Mouse (Mus musculus) limb, embryonic 11.5 days (tissue): ENCODE results near the gene Gse1. TPM values are rescaled to one million over a fixed set of nuclear protein-coding genes. Genes with fewer than 3 reads are reported as not detected.

Experiments used
- ATAC-seq: fragments of 200-750 bp; cut with Nextera tagmentation; 2 replicates; pipeline ENCODE4 v1.8.0; 2017; ENCODE audit warnings: low read depth; ENCODE audit not compliant: insufficient number of reproducible peaks, low FRiP score, low TSS enrichment
- DNase-seq: peaks from one replicate; pipeline ENCODE4 v3.0.0-alpha.2; 2015; ENCODE audit warnings: low spot score
- H3K27ac ChIP-seq: fragments of 300-500 bp; sonication (generic); replicated peaks from 2 replicates; pipeline ENCODE4 v1.5.1; 2014; ENCODE audit warnings: low read depth, mild to moderate bottlenecking, low read length
- H3K27me3 ChIP-seq: fragments of 300-500 bp; sonication (generic); 2 replicates; pipeline ENCODE4 v1.6.1; 2014; ENCODE audit warnings: mild to moderate bottlenecking, low read length, mixed read lengths; ENCODE audit not compliant: control insufficient read depth, insufficient read depth
- H3K36me3 ChIP-seq: fragments of 300-500 bp; sonication (generic); 2 replicates; pipeline ENCODE4 v1.6.1; 2014; ENCODE audit warnings: mild to moderate bottlenecking, low read length, moderate library complexity, mixed read lengths; ENCODE audit not compliant: control insufficient read depth, insufficient read depth
- H3K4me1 ChIP-seq: fragments of 300-500 bp; sonication (generic); 2 replicates; pipeline ENCODE4 v1.6.1; 2014; ENCODE audit warnings: low read length, mixed read lengths; ENCODE audit not compliant: control insufficient read depth, insufficient read depth
- H3K4me2 ChIP-seq: fragments of 300-500 bp; sonication (generic); 2 replicates; pipeline ENCODE4 v1.6.1; 2014; ENCODE audit warnings: low read depth, mild to moderate bottlenecking, moderate library complexity; ENCODE audit not compliant: severe bottlenecking
- H3K4me3 ChIP-seq: fragments of 300-500 bp; sonication (generic); 2 replicates; pipeline ENCODE4 v1.5.1; 2014; ENCODE audit warnings: low read depth, low read length
- H3K9ac ChIP-seq: fragments of 300-500 bp; sonication (generic); 2 replicates; pipeline ENCODE4 v1.6.1; 2014; ENCODE audit warnings: mild to moderate bottlenecking, low read length
- H3K9me3 ChIP-seq: fragments of 300-500 bp; sonication (generic); 2 replicates; pipeline ENCODE4 v1.6.1; 2016; ENCODE audit warnings: low read length; ENCODE audit not compliant: control insufficient read depth
- WGBS: fragments of 180-500 bp; shearing (Covaris S2); extraction: QIAGEN DNeasy Blood & Tissue Kit; methylation state at CpG from one replicate; pipeline ENCODE4 v1.1.7; 2014; 5-methylcytosine and 5-hydroxymethylcytosine counted together
- polyA plus RNA-seq: library from polyadenylated mRNA; unstranded; fragments of >200 nt; fragmentation: Nextera tagmentation; extraction: Ambion mirVana; gene quantifications from 2 replicates; pipeline ENCODE4 v1.2.1, GENCODE M21; 2014

Gene Gse1
- polyA plus RNA-seq, 1 experiment from 2014 or later, result 6.6 TPM

GRCm38 (mm10) chr8:120368814-120369649, 140.8 kb downstream of the Gse1 start:
- H3K36me3 ChIP-seq, result no peaks in the 10 kb centered on the region
- no peak overlapping the region for H3K9ac ChIP-seq
- 27% methylated on average over 11 of the region's 11 CpGs for WGBS
- H3K4me2 ChIP-seq, result no peak overlapping the region
- peak; percentile 69 for DNase-seq
- no peaks in the 10 kb centered on the region for H3K9me3 ChIP-seq
- ATAC-seq, result no peak
- H3K27ac ChIP-seq, result peak overlapping the region; percentile 5; the same call in 1 of the 2 replicates
- H3K4me3 ChIP-seq, result no peak overlapping the region
- H3K4me1 ChIP-seq, result peaks cover 54% of the 10 kb centered on the region
- no peaks in the 10 kb centered on the region for H3K27me3 ChIP-seq

DNA sequence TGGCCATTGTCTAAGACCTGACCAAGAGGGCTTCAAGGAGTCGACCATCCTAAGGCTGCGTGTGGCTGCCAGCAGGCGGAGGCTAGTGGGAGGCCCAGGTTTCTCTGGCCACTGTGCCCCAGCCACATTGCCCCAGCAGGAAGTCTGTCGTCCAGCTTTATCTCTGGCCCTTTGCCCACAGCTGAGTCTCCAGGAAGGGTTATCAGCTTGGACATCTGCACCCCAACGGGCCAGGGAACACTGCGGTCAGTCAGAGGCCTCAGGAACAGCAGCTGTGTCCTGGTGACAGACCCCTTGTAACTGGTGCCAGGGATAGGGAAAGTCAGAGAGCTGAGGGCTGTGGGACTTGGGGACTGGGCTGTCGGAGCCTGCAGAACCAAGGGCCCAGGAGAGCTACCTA, 141.7 kb downstream of the Gse1 start:
- no peak for DNase-seq
- no peak overlapping the region for H3K27ac ChIP-seq
- H3K36me3 ChIP-seq, result no peaks in the 10 kb centered on the region
- H3K4me3 ChIP-seq, result no peak overlapping the region
- H3K9me3 ChIP-seq, result no peaks in the 10 kb centered on the region
- peaks cover 55% of the 10 kb centered on the region for H3K4me1 ChIP-seq
- H3K4me2 ChIP-seq, result no peak overlapping the region
- H3K27me3 ChIP-seq, result no peaks in the 10 kb centered on the region
- ATAC-seq, result no peak
- H3K9ac ChIP-seq, result no peak overlapping the region; the same call in 1 of the 2 replicates
- WGBS, result 62% methylated on average over 7 of the region's 7 CpGs

GRCm38 (mm10) chr8:120370461-120370860, 142.2 kb downstream of the Gse1 start:
- ATAC-seq (no peak), DNase-seq (no peak)
- Histone ChIP-seq H3K4me1 (peaks cover 53% of the 10 kb centered on the region), H3K4me3 (no peak overlapping the region), H3K27ac (no peak overlapping the region), H3K36me3 (no peaks in the 10 kb centered on the region), H3K27me3 (no peaks in the 10 kb centered on the region), H3K4me2 (no peak overlapping the region), H3K9me3 (no peaks in the 10 kb centered on the region), H3K9ac (no peak overlapping the region)
- 77% methylated on average over 4 of the region's 4 CpGs for WGBS

- Histone ChIP-seq H3K4me3 (no peak overlapping the region), H3K27me3 (no peaks in the 10 kb centered on the region), H3K4me1 (peaks cover 53% of the 10 kb centered on the region), H3K9ac (no peak overlapping the region), H3K9me3 (no peaks in the 10 kb centered on the region), H3K36me3 (no peaks in the 10 kb centered on the region), H3K4me2 (no peak overlapping the region), H3K27ac (no peak overlapping the region)
- WGBS, result 75% methylated on average over 5 of the region's 5 CpGs
- no peak for ATAC-seq
- no peak for DNase-seq
Observed at GRCm38 (mm10) chr8:120371146-120371545, 142.9 kb downstream of the Gse1 start.

GRCm38 (mm10) chr8:120371725-120372457, 143.6 kb downstream of the Gse1 start:
- ATAC-seq (no peak), DNase-seq (no peak)
- WGBS, result 64% methylated on average over 8 of the region's 8 CpGs
- H3K27ac ChIP-seq, result no peak overlapping the region
- H3K9me3 ChIP-seq, result no peaks in the 10 kb centered on the region
- no peaks in the 10 kb centered on the region for H3K36me3 ChIP-seq
- no peak overlapping the region for H3K4me2 ChIP-seq
- no peak overlapping the region for H3K9ac ChIP-seq
- no peaks in the 10 kb centered on the region for H3K27me3 ChIP-seq
- no peak overlapping the region for H3K4me3 ChIP-seq
- peaks cover 61% of the 10 kb centered on the region for H3K4me1 ChIP-seq

- Histone ChIP-seq H3K9ac (no peak overlapping the region), H3K4me3 (no peak overlapping the region), H3K27ac (no peak overlapping the region), H3K4me2 (no peak overlapping the region), H3K4me1 (peaks cover 61% of the 10 kb centered on the region), H3K27me3 (no peaks in the 10 kb centered on the region), H3K36me3 (no peaks in the 10 kb centered on the region), H3K9me3 (no peaks in the 10 kb centered on the region)
- ATAC-seq (no peak), DNase-seq (no peak)
- WGBS, result 92% methylated on average over 6 of the region's 6 CpGs
Observed at GRCm38 (mm10) chr8:120372684-120373083, 144.4 kb downstream of the Gse1 start.

DNA sequence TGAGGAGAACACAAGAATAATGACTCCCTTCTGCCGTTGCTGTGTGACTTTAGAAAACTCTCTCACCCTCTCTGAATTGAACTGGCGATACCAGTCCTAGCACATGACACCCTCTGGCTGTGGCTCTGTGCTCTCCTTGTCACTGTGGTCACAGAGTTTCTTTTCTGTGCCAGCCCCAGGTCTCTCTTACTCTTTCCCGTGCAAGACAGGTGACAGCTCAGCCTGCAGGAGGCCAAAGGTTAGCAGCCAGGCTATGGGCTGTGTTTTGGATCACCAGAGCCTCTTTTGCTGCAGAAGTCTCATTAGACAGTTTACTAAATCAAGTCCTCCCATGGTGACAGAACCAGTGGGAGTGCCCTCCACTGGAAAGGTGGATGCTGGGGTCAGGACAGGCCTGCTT, 145.4 kb downstream of the Gse1 start:
- 44% methylated on average over 3 of the region's 3 CpGs for WGBS
- ATAC-seq (no peak), DNase-seq (no peak)
- Histone ChIP-seq H3K36me3 (no peaks in the 10 kb centered on the region), H3K9me3 (no peaks in the 10 kb centered on the region), H3K9ac (no peak overlapping the region), H3K27ac (no peak overlapping the region), H3K4me1 (peaks cover 68% of the 10 kb centered on the region), H3K4me3 (no peak overlapping the region), H3K4me2 (no peak overlapping the region), H3K27me3 (no peaks in the 10 kb centered on the region)

GRCm38 (mm10) chr8:120374070-120374469, 145.8 kb downstream of the Gse1 start:
- Histone ChIP-seq H3K27ac (peak overlapping the region; percentile 80), H3K9ac (peak overlapping the region; percentile 13; the same call in 1 of the 2 replicates), H3K36me3 (no peaks in the 10 kb centered on the region), H3K4me1 (peaks cover 67% of the 10 kb centered on the region), H3K27me3 (no peaks in the 10 kb centered on the region), H3K4me3 (no peak overlapping the region), H3K4me2 (no peak overlapping the region), H3K9me3 (no peaks in the 10 kb centered on the region)
- DNase-seq (no peak), ATAC-seq (no peak)
- 22% methylated on average over 1 of the region's 1 CpGs for WGBS
